Mouse (Mus musculus): ENCODE measurements at regions not wholly inside any gene's neighbourhood (a gene's known extent, or its start where the extent isn't known, plus 50 kb on each side); places are given as distances from the start of the nearest gene placed in this dataset.

DNA sequence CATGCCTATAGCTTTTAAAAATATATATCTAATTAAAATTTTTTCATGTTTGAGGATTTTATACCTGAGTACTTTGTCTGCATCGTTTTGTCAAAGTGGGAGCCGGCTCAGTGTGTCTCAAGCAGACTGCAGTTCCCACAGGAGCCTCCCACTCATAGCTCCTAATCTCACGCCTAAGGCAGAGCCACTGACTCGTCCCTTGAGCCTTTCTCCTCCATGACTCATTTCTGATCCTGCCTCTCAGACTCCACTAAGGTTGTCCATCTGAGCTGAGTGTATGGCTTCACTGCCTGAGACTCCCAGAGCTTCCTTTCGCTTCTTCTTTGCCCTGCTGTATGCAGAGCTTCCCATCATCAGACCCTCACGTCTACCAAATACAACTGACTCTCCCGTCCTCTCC, 98.8 kb downstream of the Efnb2 start:
- DNase-seq: no peak

DNA sequence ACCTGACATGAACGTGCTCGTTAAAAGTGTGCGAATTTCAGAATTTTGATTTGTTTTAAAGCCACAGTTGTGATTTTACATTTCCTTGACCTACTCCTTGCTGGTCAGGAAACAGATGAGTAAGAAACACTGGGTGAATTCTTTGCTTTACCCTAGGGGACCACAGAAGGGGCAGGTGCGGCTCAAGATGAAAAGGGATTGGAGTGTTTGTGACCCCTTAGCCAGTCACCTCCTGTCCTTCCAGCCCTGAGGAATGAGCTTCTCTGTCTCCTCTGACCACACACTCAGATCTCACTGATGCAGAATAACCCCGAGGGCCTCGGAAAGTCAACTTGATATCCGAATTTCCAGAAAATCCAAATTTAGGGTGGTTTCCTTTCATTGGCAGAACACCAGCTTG, 103.0 kb downstream of the Efnb2 start:
- DNase-seq: no peak

DNA sequence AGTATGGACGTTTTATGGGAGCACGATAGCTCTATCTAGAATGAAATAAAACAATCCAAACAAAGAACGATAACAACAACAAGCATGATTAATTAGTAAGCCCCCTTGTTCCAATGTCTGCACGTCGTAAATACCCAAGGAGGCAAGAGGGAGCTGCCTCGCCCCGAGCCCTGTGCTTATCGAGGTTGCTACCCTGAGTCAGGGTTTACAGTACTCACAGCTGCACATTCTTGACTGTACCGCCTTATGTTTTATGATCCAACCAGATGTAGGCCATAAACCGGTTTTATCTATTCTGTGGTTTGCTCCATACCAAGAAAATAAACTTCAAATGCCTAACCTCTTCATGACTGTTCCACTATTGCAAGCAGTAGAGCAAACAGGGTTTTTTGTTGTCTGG, 104.9 kb downstream of the Efnb2 start:
- no peak for DNase-seq

DNA sequence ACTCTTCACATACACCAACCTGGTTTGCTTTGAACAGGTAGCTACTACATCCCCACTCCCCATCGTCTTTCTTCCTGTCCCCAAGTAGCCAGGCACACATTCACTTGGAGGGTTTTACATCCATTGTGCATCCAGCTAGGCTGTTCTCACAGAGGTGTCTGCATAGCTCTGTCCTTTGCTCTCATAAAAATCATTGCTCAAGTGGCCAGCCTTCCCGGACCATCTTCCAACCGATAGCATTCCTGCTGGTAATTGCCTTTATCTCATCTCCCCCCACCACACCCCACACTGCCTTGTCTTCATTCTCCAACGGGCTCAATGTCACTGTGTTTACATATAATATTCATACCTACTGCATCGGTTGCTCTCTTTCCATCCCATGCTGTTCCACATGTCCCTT, 106.4 kb downstream of the Efnb2 start:
- DNase-seq: no peak

DNA sequence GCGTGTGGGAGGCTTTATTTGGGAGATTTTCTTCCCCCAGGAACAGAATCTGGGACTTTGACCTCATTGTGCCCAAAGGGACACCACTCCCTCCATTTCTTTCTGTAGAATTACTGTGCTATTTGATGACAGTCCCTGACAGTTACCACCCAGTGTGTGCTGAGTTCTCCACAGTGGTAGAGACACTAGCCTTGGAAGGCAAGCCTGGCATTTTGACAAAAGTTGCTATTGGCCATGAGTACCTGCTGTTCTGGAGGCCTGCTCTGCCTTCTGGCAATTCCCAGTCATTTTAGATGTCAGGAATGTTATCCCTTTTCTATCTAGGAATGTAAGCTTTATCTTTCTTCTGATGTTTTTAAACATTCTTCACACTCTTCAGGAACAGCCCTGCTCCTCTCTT, 108.3 kb downstream of the Efnb2 start:
- no peak for DNase-seq

GRCm38 (mm10) chr8:8536626-8537025, 124.4 kb downstream of the Efnb2 start:
- no peak for DNase-seq

- no peak for DNase-seq
These were observed 126.3 kb downstream of the Efnb2 start for GRCm38 (mm10) chr8:8534787-8535186.

GRCm38 (mm10) chr8:8532907-8533306, 128.1 kb downstream of the Efnb2 start:
- DNase-seq: no peak

GRCm38 (mm10) chr8:8530540-8530939, 130.5 kb downstream of the Efnb2 start:
- no peak for DNase-seq

GRCm38 (mm10) chr8:8521532-8521931, 139.5 kb downstream of the Efnb2 start:
- DNase-seq: no peak

- DNase-seq: no peak
These were observed 141.3 kb downstream of the Efnb2 start for GRCm38 (mm10) chr8:8519772-8520191.

DNA sequence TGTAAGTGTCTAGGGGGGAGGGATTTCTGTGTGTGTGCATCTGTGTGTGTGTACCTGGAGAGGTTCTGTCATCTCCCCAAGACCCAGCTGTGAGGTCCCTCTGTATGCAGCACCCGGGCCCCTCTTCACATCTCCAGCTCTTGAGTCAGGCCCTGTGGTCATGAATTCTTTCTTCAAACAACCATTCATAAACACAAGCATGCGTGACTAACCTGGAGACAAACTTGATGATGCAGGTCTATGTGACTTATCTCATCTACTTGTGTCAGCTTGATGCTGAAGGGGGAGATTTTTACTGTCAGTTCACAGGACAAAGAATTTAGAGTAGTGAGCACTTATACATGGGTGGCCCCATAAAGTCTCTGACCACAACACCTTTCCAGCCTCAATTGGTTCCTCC, 143.4 kb downstream of the Efnb2 start:
- no peak for DNase-seq

- DNase-seq: no peak
These were observed 144.8 kb downstream of the Efnb2 start for GRCm38 (mm10) chr8:8516272-8516671.

- DNase-seq: no peak
These were observed 161.1 kb downstream of the Efnb2 start for GRCm38 (mm10) chr8:8499921-8500320.

DNA sequence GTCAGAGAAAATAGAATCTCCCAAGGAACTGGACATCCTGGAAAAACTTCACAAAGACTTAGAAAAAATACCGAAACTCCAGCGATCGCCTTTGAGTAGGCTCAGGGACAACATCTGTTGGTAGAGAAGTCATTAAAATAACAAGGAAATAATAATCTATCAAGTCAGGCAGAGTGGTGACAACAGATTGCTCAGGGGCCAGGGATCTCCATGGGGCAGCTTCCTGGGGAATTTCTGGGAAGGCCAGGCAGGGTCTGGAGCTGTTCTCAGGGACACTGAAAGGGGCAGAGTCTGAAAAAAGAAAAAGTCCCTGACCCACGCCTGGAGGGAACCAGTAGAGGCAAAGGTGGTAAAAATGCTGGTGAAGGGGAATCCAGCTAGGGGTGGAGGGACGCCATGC, 162.3 kb downstream of the Efnb2 start:
- no peak for DNase-seq

DNA sequence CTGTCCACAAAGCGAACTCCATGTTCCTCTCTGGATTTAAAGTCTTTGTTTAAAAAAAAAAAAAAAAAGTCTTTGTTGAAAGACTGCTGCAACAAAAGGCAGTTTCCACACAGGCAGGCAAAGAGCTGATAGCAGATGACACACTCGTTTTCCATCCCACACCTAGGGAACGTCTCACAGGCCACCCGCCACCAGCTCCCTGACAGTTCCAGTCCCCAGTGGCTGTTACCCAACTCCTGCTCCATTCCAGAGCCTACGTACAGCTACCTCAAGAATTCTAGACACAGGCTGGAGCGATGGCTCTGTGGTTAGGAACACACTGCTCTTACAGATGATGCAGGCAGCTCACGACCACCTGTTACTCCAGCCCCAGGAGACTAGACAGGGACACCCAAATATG, 165.6 kb downstream of the Efnb2 start:
- no peak for DNase-seq

DNA sequence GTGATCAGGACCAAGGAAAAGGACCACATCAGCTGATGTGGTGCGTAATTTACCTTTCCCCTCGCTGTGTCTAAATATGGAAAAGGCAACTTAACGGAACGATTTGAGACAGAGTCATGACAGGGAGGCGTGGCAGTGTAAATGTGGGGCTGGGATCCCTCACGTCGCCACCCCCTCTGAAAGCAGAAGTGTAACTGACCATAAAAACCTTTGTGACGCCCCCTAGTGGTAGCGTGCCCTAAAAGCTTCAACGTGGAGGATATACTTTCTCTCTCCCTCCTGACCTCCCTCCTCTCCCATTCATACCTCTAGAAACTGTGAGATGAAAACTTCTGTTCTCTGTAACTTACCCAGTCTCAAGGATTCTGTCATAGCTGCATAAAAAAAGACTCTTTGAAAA, 166.8 kb downstream of the Efnb2 start:
- DNase-seq: no peak

- no peak for DNase-seq
These were observed 169.1 kb downstream of the Efnb2 start for GRCm38 (mm10) chr8:8491908-8492307.

GRCm38 (mm10) chr8:8489784-8490183, 171.3 kb downstream of the Efnb2 start:
- no peak for DNase-seq

GRCm38 (mm10) chr8:8488695-8489571, 172.1 kb downstream of the Efnb2 start:
- peak; percentile 4 for DNase-seq

DNA sequence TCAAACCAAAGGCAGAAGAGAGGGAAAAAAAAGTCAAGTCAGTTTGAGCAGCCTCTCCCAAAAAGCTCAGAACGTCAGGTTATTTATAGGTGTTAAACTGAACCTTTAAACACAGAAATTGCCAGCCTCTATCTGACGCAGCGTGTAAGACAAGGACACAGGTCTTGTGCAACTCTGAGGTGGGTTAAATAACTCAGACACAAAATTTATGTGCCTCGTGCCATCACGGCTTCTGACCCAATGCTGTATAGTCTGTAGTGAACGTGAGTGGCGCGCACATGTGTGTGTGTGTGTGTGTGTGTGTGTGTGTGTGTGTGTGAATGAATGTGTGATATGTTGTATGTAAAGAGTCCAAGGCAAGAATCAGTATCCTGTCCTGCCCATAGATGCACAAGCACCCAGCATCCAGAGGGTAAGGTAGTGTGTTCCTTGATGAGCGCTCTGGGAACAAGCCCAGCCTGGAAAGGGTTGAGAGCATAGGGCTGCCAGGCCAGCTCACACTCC, 172.8 kb downstream of the Efnb2 start:
- no peak for DNase-seq

DNA sequence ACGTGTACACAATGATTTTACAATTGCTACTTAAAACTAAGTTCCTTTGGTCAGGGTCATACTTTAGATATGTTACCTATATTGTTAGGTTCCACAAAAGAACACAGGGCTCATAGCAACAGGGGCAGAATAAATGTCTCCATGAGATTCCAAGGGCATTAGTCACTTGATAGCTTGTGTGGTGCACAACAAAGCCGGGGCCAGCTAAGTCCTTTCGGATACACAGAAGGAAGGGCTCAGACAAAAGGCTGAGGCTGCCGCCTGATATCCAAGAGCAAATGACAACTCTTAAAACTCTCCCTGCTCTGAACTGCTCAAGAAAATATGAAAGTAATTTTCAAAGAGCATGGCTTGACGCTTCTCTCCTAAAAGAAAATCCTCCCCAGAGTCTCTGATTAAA, 173.3 kb downstream of the Efnb2 start:
- DNase-seq: no peak

- DNase-seq: no peak
These were observed 174.2 kb downstream of the Efnb2 start for GRCm38 (mm10) chr8:8486866-8487265.

GRCm38 (mm10) chr8:8485252-8485651, 175.8 kb downstream of the Efnb2 start:
- no peak for DNase-seq

- no peak for DNase-seq
These were observed 176.5 kb downstream of the Efnb2 start for GRCm38 (mm10) chr8:8484546-8484945.

Measured in kidney, adult 18-20 months (tissue).